Mouse (Mus musculus) liver, postnatal 0 days (tissue): ENCODE data around the gene Pard3. TPM values are rescaled to one million over a fixed set of nuclear protein-coding genes. Genes with fewer than 3 reads are reported as not detected.

Source experiments
- ATAC-seq: fragments of 200-750 bp; cut with Nextera tagmentation; 2 replicates; pipeline ENCODE4 v1.8.0; 2017; ENCODE audit warnings: mild to moderate bottlenecking, moderate library complexity
- DNase-seq: peaks from one replicate; pipeline ENCODE4 v3.0.0-alpha.2; 2016
- H3K27ac ChIP-seq: fragments of 300-500 bp; sonication (generic); 2 replicates; pipeline ENCODE4 v1.5.1; 2014; ENCODE audit warnings: antibody characterized with exemption, moderate library complexity, mild to moderate bottlenecking, low read depth
- H3K27me3 ChIP-seq: fragments of 300-500 bp; sonication (generic); 2 replicates; pipeline ENCODE4 v1.6.1; 2014; ENCODE audit warnings: low read length, control low read depth, mixed read lengths; ENCODE audit not compliant: insufficient read depth
- H3K36me3 ChIP-seq: fragments of 300-500 bp; sonication (generic); replicated peaks from 2 replicates; pipeline ENCODE4 v1.6.1; 2014; ENCODE audit warnings: mild to moderate bottlenecking, control low read depth, low read length, moderate library complexity, mixed read lengths; ENCODE audit not compliant: insufficient read depth
- H3K4me1 ChIP-seq: fragments of 300-500 bp; sonication (generic); 2 replicates; pipeline ENCODE4 v1.6.1; 2014; ENCODE audit warnings: antibody characterized with exemption, mild to moderate bottlenecking, control low read depth; ENCODE audit not compliant: insufficient read depth
- H3K4me2 ChIP-seq: fragments of 300-500 bp; sonication (generic); 2 replicates; pipeline ENCODE4 v1.6.1; 2014; ENCODE audit warnings: low read depth, mild to moderate bottlenecking, low read length, moderate library complexity, mixed read lengths
- H3K4me3 ChIP-seq: fragments of 300-500 bp; sonication (generic); 2 replicates; pipeline ENCODE4 v1.5.1; 2014; ENCODE audit warnings: low read depth, low read length
- H3K9ac ChIP-seq: fragments of 300-500 bp; sonication (generic); replicated peaks from 2 replicates; pipeline ENCODE4 v1.6.1; 2014; ENCODE audit warnings: mild to moderate bottlenecking, moderate library complexity
- H3K9me3 ChIP-seq: fragments of 300-500 bp; sonication (generic); 2 replicates; pipeline ENCODE4 v1.6.1; 2016; ENCODE audit warnings: mild to moderate bottlenecking, control low read depth, low read length, mixed read lengths
- CTCF ChIP-seq: sonication (generic); IDR thresholded peaks from 2 replicates; pipeline ENCODE4 v1.5.1; 2016; ENCODE audit warnings: antibody characterized with exemption, low read depth
- EP300 ChIP-seq: IDR thresholded peaks from 2 replicates; pipeline ENCODE4 v1.6.1; 2016; ENCODE audit warnings: antibody characterized with exemption, low read depth, mild to moderate bottlenecking
- WGBS: fragments of 180-500 bp; shearing (Covaris S2); extraction: QIAGEN DNeasy Blood & Tissue Kit; methylation state at CpG from one replicate; pipeline ENCODE4 v1.1.7; 2014; ENCODE audit not compliant: insufficient replicate concordance; 5-methylcytosine and 5-hydroxymethylcytosine counted together
- polyA plus RNA-seq: library from polyadenylated mRNA; unstranded; fragments of >200 nt; fragmentation: Nextera tagmentation; extraction: Ambion mirVana; gene quantifications from 2 replicates; pipeline ENCODE4 v1.2.1, GENCODE M21; 2015

The Pard3 gene
- polyA plus RNA-seq, 1 experiment from 2014 or later: 10.2 TPM

DNA sequence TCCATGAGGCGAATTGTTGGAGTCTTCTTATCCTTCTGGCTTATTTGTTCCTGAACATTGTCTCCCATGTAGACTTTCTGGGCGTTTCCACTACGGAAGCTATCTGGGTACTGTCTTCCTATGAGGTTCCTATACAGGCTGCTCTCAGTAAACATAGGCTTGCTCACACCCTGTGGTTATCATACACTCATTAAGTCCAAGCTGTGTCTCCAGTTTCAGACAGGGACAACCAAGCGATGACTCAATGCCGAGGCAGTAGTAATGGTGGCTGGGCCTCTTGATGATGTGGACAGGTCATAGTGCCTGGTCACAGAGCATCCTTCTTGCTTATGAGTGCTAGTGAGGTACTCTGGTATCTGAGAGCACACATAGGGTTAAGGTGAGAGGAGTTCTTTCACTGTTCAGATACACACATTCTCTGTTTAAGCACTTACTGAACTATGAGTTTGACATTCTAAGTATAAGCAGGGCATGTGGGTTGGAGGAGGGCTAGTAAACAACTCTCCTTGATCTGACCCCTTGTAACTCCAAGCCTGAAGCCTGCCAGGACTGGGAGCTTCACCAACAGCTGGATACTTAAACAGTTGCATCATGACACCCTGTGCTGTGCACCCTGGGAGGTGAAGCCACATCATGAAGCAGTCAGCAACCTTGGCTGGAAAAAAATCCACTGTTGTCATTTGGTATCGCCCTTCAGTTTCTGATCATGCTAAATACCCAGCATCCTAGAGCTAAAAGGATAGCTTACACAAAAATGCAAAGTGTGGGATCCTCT lies 385.6 kb downstream of the Pard3 start:
- Histone ChIP-seq H3K36me3 (no peaks in the 10 kb centered on the region), H3K27ac (no peak overlapping the region), H3K27me3 (no peaks in the 10 kb centered on the region), H3K4me3 (no peak overlapping the region), H3K9ac (no peak overlapping the region), H3K4me1 (peaks cover 4% of the 10 kb centered on the region; the same call in 1 of the 2 replicates), H3K4me2 (no peak overlapping the region), H3K9me3 (no peaks in the 10 kb centered on the region)
- WGBS: 88% methylated on average over 6 of the region's 6 CpGs
- no peak for TF ChIP-seq EP300
- TF ChIP-seq CTCF: no peak
- DNase-seq (no peak), ATAC-seq (peak; percentile 82)

DNA sequence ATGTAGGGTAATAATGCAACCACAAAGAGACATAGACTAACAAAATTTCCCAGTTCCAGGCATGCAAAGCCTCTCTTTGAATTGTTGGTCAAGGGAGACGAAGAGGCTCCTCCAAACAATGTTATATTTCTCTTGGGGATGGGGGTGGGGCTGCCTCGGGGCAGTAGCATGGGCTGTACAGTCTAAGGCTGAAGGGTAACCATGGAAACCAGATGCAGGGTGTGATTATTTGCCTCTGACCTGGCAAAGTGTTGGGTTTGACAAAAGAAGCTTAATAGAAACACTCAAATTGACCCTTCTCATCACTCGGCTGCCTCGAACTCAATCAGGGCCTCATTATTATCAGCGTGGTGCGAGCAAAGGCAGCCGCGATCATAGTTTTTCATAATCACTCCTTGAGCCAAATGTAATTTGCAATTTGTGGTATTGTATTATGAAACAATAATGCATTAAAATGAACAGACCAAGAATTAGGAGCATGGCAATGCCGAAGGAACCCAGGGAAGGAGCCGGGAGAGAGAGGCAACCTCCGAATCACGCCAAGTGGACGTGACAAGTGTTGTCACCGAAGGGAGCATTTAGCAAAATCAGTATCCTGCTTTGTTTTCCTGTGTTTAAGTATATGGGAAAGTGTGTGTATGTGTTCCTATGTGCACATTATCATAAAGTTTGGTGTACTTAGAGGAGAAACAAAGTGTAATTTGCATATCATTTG lies 387.4 kb downstream of the Pard3 start:
- TF ChIP-seq EP300 (no peak), CTCF (no peak)
- Histone ChIP-seq H3K27me3 (no peaks in the 10 kb centered on the region), H3K27ac (no peak overlapping the region), H3K9me3 (no peaks in the 10 kb centered on the region), H3K9ac (no peak overlapping the region), H3K4me2 (no peak overlapping the region), H3K4me3 (no peak overlapping the region), H3K36me3 (no peaks in the 10 kb centered on the region), H3K4me1 (peaks cover 4% of the 10 kb centered on the region; the same call in 1 of the 2 replicates)
- WGBS: 81% methylated on average over 14 of the region's 14 CpGs
- no peak for DNase-seq
- no peak for ATAC-seq

DNA sequence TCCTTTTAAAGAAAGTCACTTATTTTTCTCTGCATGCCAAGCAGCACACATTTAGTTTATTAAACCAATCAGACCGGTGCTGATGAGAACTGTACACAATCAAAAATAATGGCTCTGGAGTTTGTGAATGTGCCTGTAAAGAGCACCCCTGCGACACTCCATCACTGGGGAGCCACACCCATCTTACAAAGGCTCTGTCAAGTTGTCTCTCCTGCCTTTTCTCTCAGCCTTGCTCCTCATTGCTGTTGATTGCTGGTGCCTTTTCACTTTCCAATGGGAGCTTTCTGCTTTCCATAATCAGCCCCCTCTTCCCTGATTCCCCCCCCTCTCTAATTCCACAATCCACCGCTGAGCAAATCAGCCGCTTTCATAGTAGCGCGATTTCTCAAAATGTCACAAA lies 388.7 kb downstream of the Pard3 start:
- Histone ChIP-seq H3K4me3 (no peak overlapping the region), H3K36me3 (no peaks in the 10 kb centered on the region), H3K4me1 (peaks cover 4% of the 10 kb centered on the region; the same call in 1 of the 2 replicates), H3K27ac (no peak overlapping the region), H3K9ac (no peak overlapping the region), H3K9me3 (no peaks in the 10 kb centered on the region), H3K27me3 (no peaks in the 10 kb centered on the region), H3K4me2 (no peak overlapping the region)
- DNase-seq (no peak), ATAC-seq (no peak)
- TF ChIP-seq EP300 (no peak), CTCF (no peak)
- WGBS: 87% methylated on average over 6 of the region's 6 CpGs

DNA sequence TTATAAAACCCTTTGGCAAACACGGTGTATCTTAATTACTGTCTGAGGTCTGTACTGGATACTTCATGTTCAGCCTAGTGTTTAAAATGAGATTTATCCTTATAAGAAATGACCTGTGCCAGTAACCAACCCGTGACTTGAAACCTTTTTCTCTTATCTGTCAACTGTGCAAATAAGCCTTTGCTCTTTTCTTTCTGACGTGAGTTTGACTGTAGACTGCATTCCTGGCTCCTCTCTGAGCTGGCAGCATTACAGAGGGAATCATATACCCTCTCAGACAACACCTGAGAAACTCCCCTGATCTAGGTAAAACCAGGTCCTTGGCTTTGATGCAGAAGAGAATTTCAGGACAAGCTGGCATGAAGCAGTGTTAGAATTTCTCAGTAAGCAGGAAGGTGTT lies 394.2 kb downstream of the Pard3 start:
- no peak for DNase-seq
- TF ChIP-seq CTCF: no peak
- TF ChIP-seq EP300: no peak
- WGBS: 65% methylated on average over 3 of the region's 3 CpGs
- no peak for ATAC-seq
- Histone ChIP-seq H3K9me3 (no peaks in the 10 kb centered on the region), H3K27ac (no peak overlapping the region), H3K36me3 (no peaks in the 10 kb centered on the region), H3K4me3 (no peak overlapping the region), H3K4me1 (no peaks in the 10 kb centered on the region), H3K27me3 (no peaks in the 10 kb centered on the region), H3K9ac (no peak overlapping the region), H3K4me2 (no peak overlapping the region)

DNA sequence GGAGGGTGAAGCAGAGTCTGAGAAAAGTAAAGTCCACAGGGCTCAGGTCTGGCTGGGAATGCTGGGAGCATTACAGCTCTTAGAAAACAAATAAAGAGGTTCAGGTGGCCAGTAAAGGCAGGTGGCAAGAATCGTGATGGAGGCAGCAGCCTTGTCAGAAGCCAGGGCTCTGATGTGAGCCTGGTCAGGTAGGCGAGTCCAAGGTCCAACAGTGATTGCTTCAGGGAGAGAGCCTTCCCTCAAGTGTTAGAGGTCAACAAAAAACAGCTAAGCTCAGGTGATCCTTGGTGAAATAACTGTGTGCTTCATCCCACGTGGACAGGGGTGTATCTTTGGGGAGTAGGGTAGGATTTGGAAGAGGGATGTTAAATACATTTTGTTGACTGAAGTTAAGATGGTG lies 397.5 kb downstream of the Pard3 start:
- Histone ChIP-seq H3K9ac (no peak overlapping the region), H3K4me3 (no peak overlapping the region), H3K4me1 (no peaks in the 10 kb centered on the region), H3K27me3 (no peaks in the 10 kb centered on the region), H3K36me3 (no peaks in the 10 kb centered on the region), H3K9me3 (no peaks in the 10 kb centered on the region), H3K27ac (0 out of 2 replicates have a peak overlapping the region, but pooled peaks have one; percentile 7), H3K4me2 (no peak overlapping the region)
- ATAC-seq (peak; percentile 73), DNase-seq (peak; percentile 26)
- WGBS: 52% methylated on average over 3 of the region's 3 CpGs
- TF ChIP-seq CTCF (no peak), EP300 (no peak)

DNA sequence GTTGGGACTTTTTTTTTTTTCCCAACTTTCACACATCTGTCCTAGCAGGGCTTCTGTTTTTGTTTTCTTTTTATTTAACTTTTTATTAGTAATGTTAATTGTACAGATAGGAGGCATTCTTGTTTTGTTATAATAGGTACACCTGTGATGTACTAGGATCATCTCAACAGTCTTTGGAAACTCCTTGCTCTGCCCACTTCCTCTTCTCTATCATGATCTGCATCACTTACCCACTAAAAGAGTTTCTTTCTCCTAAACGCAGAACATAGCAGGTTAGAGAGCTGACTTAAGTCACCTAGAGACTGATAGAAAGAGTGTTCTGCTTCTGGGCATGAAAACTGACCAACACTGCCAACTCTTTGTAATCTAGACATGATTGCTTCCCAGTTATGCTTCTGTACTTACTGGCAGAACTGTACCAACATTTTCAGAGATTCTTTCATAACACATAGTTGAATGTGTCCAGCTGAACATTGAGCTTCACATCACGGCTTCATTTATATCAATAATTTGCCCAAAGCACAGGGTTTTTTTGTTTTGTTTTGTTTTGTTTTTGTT lies 398.8 kb downstream of the Pard3 start:
- Histone ChIP-seq H3K4me2 (no peak overlapping the region), H3K36me3 (no peaks in the 10 kb centered on the region), H3K9me3 (no peaks in the 10 kb centered on the region), H3K4me3 (no peak overlapping the region), H3K4me1 (no peaks in the 10 kb centered on the region), H3K9ac (no peak overlapping the region), H3K27ac (no peak overlapping the region), H3K27me3 (no peaks in the 10 kb centered on the region)
- 54% methylated on average over 2 of the region's 2 CpGs for WGBS
- DNase-seq: no peak
- ATAC-seq: no peak
- TF ChIP-seq EP300 (no peak), CTCF (no peak)
